Mouse (Mus musculus): ENCODE results near the gene Cybc1. TPM values are rescaled to one million over a fixed set of nuclear protein-coding genes. Genes with fewer than 3 reads are reported as not detected.

Gene Cybc1
- 10 to 100 TPM; 17.3 to 18.7 TPM for total RNA-seq (2021)
- long read RNA-seq, experiment 1, transcript Cybc1-201 (7 exons, 2,417 nt): major isoform, 16 of 28 reads
- long read RNA-seq, experiment 1, partial matches to known transcripts: 2 of 28 reads
- long read RNA-seq, experiment 1, other reads (novel, unspliced or antisense): 9 of 28 reads
- long read RNA-seq, experiment 2, transcript Cybc1-201 (7 exons, 2,417 nt): major isoform, 9 of 15 reads
- long read RNA-seq, experiment 2, partial matches to known transcripts: 3 of 15 reads
- long read RNA-seq, experiment 2, other reads (novel, unspliced or antisense): 3 of 15 reads

DNA sequence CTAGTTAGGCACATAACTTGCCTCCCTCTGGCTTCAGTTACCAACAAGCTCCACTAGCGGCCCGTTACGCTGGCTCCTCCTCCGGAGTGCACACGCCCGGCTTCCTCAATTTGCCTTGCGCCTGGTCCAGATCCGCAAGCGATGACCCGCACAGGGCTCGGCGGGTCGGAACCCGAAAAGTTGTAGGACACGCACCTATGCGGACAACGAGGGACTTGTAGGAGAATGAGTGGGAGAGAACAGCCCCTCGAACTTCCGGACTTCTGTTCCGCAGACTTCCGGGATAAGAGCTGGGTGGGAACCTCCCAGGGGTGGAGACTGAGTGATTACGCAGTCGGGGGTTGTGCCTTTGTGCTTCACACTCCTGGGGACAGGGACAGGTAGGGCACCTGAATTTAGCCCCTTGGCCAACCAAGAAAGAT is at the start of gene Cybc1:
Gene Cybc1 (minus strand): TSS at position 305 of the 422 bp plus-strand sequence.
- peak; percentile 81 for DNase-seq

DNA sequence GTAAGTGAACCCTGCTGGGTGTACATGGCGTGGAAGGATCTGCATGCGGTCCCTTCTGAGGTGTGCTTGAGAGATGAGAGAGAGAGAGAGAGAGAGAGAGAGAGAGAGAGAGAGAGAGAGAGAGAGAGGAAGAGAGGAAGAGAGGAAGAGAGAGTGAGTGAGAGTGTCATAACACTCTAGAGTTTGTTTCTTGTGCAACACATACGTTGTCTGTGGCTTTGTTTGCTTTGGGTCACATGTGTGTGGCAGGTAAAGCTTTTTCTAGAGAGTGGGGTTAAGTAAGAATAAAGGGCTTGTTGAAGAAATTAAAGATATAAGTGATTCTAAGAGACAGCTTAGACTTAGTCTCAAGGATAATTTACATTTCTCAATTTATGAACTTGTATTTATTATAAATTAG is 48.9 kb upstream of the Cybc1 start:
- no peak for DNase-seq

DNA sequence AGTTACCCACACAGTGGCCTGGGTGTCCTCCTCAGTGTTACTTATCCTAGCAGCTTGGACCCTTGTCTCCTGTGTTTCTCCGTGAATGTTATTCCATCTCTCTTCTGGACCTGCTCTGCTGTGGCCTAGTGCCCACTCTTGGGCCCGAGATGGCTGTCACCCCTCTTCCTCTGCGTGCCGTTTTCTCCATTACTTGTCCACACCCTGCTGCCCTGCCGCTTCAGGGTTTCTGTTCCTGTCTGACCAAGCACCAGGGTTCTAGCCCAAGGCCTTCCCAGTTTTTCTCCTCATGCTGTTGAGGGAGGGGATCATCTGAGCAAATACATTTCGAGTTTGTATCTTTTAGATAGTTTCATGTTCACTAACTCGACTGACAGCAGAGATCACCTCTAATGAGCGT is 48.4 kb upstream of the Cybc1 start:
- no peak for DNase-seq

DNA sequence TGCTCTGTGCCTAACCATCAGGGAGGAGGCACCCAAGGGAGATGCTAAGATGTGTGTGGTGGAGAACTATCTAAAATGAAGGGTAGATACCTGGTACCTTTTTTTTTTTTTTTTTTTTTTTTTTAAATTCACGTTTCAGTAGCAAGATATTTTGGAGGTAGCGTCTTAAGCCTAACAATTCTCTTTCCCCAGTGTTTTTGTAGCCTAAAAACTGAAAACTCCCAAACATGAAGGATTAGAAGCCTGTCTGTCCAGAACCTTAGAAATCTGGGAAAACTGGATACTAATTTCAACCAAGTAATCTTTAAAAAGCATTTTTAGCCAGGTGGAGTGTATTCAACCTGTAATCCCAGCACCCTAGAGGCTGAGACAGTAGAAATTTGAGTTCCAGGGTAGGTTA is 32.0 kb upstream of the Cybc1 start:
- no peak for DNase-seq

DNA sequence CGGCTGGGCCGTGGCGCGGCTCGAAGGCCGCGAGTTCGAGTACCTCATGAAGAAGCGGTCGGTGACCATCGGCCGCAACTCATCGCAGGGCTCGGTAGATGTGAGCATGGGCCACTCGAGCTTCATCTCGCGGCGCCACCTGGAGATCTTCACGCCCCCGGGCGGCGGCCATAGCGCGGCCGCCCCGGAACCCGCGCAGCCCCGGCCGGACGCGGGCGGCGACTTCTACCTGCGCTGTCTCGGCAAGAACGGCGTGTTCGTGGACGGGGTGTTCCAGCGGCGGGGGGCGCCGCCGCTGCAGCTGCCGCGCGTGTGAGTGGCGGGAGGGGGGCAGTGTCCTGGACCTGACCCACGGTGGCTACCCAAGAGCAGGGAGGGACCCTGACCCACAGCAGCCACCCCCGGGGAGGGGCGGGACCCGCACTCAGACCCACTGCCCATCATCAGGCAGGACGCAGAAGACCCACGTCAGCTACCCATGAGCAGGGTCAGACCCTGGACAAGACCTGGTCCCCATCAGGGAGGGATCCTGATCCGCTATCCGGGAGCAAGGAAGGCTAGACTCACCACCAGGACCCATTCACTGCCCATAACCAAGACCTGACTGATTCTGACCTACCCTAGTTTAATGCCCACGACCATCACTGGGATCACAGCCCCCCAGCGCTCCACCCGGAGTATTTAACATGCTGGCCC is 31.2 kb upstream of the Cybc1 start:
- DNase-seq: peak; percentile 40

DNA sequence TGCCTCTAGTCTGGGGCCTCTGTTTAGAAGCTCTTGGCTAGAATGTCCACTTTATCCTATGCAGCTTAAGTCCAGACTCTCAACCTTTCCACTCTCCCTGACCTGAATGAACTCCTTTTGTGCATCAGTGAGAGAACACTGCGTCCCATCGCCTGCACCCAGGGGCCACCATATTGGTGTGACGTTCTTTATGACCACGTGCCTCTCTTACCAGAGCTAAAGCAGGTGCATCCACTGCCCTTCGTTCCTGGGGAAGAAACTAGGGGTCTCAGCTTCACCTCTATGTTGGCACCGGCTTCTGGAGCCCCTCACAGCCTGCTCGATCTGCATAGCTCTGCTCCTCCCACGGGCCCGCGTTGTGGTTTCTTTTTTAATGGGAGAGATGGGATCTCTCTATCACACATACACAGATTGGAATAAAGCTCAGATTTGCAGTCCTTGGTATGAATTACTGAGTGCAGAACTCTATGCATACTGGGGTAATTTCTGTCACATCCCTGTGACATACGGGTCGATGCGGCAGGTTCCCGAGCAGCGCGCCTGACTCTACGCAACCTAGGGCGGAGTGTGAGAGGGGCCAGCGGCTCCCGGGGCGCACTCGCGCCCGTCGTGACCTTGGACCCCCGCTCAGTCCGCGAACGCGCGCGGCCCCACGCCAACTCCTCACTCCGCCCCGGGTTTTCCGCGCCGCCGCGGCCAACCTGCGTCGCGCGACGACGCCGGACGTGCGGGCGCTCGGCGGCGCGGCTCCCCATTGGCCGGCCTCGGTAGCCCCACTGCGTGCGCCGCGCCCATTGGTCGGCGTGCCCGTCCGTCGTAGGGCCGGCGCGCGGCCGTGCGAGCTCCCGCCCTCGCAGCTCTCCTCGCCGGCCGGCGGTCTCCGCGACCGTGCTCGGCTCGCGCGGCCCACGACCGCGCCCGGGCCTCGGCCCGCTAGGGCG is 30.3 kb upstream of the Cybc1 start, which contains the start of gene Foxk2:
Gene Foxk2 (plus strand): TSS at position 831 of the 941 bp plus-strand sequence.
- peak; percentile 96 for DNase-seq

DNA sequence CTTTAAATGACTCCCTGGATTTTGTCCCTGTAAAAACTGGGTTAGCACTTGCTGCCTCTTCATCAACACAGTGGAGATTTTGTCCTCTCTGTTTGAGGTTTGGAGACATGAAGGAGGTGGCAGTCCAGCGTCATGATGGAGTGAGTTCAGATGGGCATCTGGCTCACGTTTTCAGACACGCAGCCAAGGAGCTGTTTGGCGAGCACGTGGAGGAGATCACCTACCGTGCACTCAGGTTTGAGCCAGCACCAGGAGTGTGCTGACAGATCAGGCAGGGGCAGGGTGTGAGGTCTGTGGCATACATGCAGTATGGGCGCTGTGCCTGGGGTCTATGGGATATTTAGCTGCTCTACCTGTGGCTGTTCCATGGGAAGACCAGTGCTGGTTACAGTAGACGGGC is 21.1 kb upstream of the Cybc1 start:
- no peak for DNase-seq

DNA sequence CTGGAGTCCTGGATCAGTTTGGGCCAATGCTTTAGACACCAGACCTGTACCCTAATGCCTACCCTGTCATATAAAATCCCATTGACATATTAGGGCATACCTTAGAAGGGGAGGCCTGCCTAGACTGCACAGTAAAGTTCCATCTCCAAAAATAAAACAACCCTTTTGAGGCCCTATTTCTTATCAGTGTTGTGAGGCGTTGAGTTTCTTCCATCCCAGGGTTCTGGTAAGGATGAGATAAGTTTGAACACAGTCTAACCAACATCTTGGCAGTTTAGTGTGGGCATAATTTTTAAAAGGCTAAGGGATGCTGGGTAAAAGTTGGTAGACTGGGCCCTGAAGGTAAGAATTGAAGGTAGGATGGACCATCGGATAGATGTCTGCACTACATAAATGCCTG is 10.5 kb upstream of the Cybc1 start:
- no peak for DNase-seq

DNA sequence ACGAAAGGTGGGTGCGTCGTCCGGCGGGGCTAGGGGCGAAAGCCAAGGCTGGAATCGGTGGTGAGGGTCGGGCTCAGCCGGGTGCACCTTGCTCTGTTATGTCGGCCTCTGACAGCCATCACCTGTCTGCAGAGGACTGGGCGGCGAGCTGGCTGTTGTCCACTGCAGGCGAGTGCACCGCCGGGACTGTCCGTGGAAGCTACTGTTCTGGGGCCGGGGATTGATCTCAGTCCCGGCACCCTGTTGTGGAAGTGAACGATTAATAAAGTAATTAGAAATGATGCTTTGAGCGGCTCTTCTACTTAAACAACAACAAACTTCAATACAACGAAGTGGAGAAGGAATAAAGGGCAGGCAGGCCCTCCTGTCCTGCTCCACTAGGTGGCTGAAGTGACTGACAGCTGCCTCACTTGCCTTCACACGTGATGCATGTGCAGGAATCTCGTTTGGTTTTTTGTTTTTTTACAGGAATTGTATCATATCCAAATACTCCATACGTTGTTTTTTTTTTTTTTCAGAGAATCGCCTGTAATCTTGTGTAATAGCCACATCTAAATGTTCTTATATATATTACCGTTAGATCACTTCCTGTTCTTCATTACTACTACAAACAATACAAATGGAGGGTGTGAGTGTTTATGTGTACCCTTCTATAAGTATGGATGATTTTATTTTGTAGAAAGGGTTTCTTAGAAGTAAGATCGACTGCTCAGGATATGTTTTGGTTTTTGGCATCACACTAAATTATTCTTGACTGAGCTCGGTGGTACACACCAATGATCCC is 8.4 kb upstream of the Cybc1 start:
- no peak for DNase-seq

DNA sequence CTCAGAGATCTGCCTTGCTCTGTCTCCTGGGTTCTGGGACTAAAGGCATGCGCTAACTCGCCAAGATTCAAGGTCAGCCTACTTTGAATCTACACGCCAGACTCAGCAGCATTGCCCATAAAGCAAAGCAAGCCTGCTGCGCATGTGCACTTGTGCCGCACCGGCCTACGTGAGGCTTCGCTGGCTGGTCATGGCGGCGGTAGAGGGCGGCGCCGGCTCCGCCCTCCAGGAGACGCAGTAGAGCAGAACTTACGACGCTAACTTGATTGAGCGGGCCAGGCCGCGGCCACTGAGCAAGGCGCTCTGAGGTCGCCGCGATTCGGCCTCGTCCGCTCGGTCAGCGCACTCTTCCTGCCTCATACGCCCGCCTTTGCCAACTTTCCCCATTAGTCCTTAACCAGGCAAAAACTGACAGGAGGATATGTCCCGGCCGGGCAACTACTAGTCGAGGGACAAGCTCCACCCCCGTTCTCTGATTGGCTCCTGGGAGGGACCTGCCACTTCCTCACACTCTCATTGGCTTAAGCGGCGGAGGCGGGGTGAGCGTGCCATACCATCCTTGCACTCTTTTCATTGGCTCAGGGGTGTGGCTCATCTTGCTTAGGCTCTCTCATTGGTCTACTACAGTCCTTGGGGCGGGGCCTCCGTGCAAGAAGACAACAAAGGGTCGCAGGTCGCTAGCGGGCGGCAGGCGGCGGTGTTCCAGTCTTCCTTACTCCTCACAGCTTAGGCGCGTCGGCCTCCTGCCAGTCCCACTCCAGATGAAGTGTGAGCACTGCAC is 7.6 kb upstream of the Cybc1 start, which contains the start of gene Narf:
Gene Narf (plus strand): TSS at position 690 of the 781 bp plus-strand sequence.
- DNase-seq: peak; percentile 98

DNA sequence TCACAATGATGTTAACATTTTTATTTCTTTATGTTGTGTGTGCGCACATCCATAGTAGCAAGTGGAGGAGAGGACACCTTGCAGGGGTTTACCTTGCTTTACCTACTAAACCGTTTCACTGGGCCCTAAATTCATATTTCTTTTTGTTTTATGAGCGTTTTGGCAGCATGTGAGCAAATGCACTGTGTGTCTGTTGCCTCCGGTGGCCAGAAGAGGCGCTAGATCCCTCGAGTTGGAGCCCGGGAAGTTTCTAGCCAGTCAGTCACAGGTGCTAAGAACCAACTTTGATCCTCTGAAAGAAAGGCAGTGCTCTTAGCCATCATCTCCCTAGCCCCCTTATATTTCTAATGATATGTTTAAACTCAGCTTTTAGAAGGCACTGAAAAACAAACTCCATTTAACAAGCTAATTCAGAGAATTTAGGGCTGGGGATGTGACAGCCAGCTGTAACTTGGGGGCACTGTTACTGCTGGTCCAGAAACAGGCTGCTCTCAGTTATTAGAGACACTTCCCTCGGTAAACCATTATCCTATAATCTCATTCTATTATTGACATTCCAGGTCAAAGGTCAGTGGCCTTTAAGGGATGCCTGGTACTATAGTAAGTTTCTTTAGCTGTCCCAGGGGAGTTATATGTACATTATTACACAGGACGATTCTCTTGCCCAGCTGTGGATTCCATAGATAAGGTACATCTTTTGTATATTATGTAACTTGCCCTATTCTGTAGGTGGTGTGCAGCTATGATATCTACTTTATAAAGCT is 6.5 kb upstream of the Cybc1 start:
- peak; percentile 30 for DNase-seq

DNA sequence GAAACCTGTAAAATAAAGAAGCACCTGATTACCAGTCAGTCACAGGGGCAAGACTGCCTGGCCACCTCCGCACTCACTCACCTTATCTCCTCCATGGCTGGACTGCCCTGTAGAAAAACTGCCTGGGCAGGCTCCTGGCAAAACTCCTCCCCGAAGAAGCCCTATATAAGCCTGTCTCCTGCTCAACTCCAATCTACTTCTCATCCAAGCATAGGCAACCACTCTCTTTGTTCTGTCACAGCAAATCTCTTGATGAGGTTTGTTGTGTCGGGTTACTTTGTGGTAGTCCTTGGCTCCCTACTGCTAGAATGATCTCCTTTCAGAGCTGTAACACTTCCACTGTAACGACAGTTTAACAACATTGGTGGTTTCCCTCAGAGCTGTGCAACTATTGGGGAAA is 3.6 kb upstream of the Cybc1 start:
- no peak for DNase-seq

DNA sequence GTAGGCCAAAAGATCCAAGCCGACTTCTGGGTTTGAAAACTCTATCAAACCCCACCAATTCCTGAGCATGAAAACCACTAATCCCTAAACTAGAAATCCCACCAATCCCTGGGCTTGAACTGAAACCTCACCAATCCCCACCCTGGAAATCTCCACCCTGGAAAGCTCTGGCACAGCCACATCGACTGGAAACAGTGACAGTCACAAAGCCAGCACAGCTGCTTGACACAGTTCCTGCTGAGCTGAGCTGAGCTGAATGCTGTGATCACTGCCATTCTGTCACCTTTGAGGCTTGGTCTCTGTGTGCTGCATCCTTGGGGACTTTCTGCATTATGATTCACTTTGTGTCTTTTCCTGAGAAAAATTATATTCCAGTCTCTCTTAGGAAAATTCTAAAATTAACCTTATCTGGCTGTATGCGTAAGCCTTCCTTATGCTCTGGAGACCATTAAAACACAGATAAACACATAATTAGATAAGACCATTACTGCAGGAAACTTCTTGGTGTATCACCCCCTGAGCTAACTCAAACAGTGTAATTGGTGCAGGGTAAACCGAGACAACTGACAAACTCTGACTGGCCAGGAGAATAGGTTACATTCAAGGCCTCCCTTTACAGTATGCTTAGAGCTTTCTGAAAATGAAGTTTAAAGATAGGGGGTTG is 2.6 kb upstream of the Cybc1 start:
- DNase-seq: no peak

DNA sequence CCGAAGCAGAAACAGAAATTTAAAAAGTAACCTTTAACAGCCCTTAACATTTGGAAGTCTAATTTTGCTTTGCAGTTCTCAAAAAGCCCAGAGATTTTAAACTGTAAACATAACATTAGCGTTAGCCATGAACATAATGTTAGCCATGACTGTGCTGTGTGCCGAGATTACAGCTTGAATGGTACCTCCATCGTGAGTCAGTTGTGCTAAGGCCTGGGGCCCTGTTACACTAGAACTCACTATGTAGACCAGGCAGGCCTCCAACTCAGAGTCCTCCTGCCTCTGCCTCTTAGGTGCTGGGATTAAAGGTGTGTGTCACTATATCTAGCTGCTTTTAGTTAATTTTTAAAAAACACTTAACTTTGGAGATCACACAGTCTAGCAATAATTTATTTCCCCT is 2.1 kb upstream of the Cybc1 start:
- no peak for DNase-seq

DNA sequence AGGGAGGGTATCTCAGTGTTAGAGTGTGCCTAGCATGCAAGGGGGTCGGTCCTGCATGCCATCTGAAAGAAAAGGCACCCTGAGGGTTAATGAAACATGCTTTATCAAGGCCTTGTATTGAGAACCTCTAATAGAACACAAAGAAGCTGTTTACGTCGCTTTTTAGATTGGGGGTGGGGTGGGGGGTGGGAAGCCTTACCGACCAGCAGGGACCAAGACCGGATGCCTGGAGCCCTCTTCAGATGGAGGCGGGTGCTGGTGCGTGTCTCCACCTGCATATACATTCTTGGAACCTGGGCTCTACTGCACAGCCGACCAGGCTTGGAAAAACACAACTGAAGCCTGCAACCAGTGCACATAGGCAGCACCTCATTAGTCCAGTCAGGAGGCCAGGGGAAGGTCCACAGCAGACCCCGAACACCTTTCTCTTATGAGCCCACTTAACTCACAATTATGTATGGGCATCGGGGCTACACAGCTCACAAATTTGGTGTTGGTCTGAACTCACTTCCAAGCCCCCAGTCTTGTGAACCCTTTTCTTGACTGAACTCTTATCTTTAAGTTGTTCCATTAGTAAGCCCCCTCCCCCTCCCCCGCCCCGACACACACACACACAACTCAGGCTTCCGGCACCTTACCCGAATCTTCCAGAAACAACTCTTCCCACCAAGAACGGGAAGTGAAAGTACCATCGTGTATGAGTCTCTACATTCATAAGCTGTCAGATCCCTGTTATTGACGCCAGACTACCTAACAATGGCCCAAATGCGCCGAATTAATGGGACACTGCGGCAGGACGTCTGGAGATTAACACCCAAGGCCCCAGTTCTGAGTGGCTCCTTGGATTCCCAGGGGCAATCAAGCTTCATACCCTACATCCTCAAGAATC is 749 bp downstream of the Cybc1 start:
- DNase-seq: no peak

DNA sequence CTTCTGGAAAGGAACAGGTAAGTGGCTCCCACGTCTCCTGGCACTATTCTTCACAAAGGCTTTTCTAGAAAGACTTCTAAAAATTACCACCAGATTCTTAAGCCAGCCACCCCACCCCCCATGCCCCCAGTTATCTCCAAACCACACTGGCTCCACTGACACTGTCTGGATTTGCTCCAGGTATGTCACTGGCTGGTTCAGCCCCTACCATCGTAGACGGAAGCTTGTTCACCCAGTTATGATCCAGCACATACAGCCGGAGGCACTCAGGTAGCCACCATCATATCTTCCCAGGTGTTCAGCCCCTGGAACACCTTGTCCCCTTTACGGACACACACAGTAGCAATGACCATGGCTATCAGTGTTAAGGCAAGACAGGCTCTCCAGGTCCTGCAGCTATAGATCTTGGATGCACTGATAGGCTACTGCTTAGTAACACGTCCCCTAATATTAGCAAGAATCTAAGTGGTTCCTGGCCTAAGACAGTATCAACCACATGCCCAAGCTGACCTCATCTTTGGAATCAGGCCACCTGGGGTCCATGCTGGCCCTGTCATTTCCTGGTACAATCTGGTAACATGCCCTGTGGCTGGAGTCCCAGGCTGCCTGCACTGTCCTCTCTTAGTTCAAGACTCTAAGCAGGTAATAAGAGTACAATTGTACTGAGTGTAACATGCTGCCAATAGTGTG is 7.7 kb downstream of the Cybc1 start:
- no peak for DNase-seq

DNA sequence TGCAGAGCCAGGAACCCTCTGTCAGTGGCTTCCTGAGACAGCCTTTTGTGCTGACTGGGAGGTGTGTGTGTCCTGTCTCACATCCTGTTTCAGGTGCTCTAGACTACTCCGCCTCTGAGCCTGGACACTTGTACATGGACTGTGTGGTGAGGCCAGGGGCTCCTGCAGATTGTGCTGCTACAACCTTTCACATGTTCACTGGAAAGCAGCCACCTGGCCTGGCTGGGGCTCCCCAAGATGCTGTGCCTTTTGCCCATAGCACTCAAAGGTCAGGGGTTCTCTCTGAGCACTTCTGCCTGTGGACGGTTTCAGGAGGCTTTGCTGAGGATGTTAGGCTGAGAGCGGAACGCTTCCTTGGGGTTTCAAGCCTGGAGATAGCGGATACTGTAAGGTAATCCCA is 8.4 kb downstream of the Cybc1 start:
- no peak for DNase-seq

DNA sequence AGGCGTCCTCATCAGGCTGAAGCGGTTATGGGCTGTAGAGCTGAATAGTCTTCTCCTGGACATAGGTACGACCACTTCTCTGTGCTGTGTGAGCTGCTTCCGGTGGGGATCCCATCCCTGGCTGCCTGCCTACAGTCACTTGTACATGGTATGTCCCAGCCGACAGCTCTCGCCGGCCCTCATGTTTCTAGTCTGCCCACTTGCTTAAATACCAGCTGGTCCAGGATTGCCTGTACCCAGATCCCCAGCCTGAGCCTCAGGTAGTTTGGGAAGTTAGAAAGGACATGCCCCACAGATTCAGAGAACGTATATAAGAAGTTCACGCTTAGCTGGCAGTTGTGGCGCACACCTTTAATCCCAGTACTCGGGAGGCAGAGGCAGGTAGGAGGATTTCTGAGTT is 9.3 kb downstream of the Cybc1 start:
- DNase-seq: no peak

All from adrenal gland, postnatal 10 days (tissue).